Mouse (Mus musculus) intestine, embryonic 14.5 days (tissue): ENCODE results near the gene Mcpt8. TPM values are rescaled to one million over a fixed set of nuclear protein-coding genes. Genes with fewer than 3 reads are reported as not detected.
"Not testable (repeated sequence)": the region's sequence is repeated elsewhere in the genome, so short reads cannot be mapped to it uniquely, and the experiment has no call there.

Source experiments
- ATAC-seq: fragments of 200-750 bp; cut with Nextera tagmentation; replicated peaks from 2 replicates; pipeline ENCODE4 v1.8.0; 2017; ENCODE audit warnings: low read depth, moderate number of reproducible peaks, moderate TSS enrichment, moderate library complexity; ENCODE audit not compliant: low FRiP score, low TSS enrichment
- DNase-seq: peaks from one replicate; pipeline ENCODE4 v3.0.0-alpha.2; 2018; ENCODE audit warnings: low spot score
- H3K27ac ChIP-seq: fragments of 300-500 bp; sonication (generic); 2 replicates; pipeline ENCODE4 v1.5.1; 2014; ENCODE audit warnings: low read depth, mild to moderate bottlenecking, control low read depth
- H3K27me3 ChIP-seq: fragments of 300-500 bp; sonication (generic); replicated peaks from 2 replicates; pipeline ENCODE4 v1.6.1; 2014; ENCODE audit warnings: low read length, control low read depth; ENCODE audit not compliant: control insufficient read depth, insufficient read depth
- H3K36me3 ChIP-seq: fragments of 300-500 bp; sonication (generic); 2 replicates; pipeline ENCODE4 v1.6.1; 2014; ENCODE audit warnings: low read length, control low read depth; ENCODE audit not compliant: control insufficient read depth, insufficient read depth
- H3K4me1 ChIP-seq: fragments of 300-500 bp; sonication (generic); replicated peaks from 2 replicates; pipeline ENCODE4 v1.6.1; 2014; ENCODE audit warnings: low read length, control low read depth, mixed read lengths; ENCODE audit not compliant: control insufficient read depth, insufficient read depth
- H3K4me2 ChIP-seq: fragments of 300-500 bp; sonication (generic); 2 replicates; pipeline ENCODE4 v1.6.1; 2014; ENCODE audit warnings: low read length
- H3K4me3 ChIP-seq: fragments of 300-500 bp; sonication (generic); 2 replicates; pipeline ENCODE4 v1.5.1; 2014; ENCODE audit warnings: low read depth, low read length, control low read depth, mixed read lengths
- H3K9ac ChIP-seq: fragments of 300-500 bp; sonication (generic); 2 replicates; pipeline ENCODE4 v1.6.1; 2014; ENCODE audit warnings: mild to moderate bottlenecking, low read length
- H3K9me3 ChIP-seq: fragments of 300-500 bp; sonication (generic); 2 replicates; pipeline ENCODE4 v1.6.1; 2016; ENCODE audit warnings: low read length, control low read depth; ENCODE audit not compliant: control insufficient read depth
- WGBS: fragments of 180-500 bp; shearing (Covaris S2); extraction: QIAGEN DNeasy Blood & Tissue Kit; methylation state at CpG from one replicate; pipeline ENCODE4 v1.1.7; 2014; 5-methylcytosine and 5-hydroxymethylcytosine counted together
- polyA plus RNA-seq: library from polyadenylated mRNA; unstranded; fragments of >200 nt; fragmentation: Nextera tagmentation; extraction: Ambion mirVana; gene quantifications from 2 replicates; pipeline ENCODE4 v1.2.1, GENCODE M21; 2014

The Mcpt8 gene
- polyA plus RNA-seq, 1 experiment from 2014 or later: 1.8 TPM

GRCm38 (mm10) chr14:56105016-56105415 is 19.9 kb upstream of the Mcpt8 start:
- 84% methylated on average over 5 of the region's 5 CpGs for WGBS
- no peaks in the 10 kb centered on the region for H3K36me3 ChIP-seq
- no peaks in the 10 kb centered on the region for H3K27me3 ChIP-seq
- no peak for ATAC-seq
- no peak overlapping the region for H3K9ac ChIP-seq
- H3K9me3 ChIP-seq: no peaks in the 10 kb centered on the region
- H3K27ac ChIP-seq: no peak overlapping the region
- H3K4me1 ChIP-seq: no peaks in the 10 kb centered on the region
- DNase-seq: peak; percentile 13
- H3K4me2 ChIP-seq: no peak overlapping the region
- no peak overlapping the region for H3K4me3 ChIP-seq

GRCm38 (mm10) chr14:56103452-56103851 is 18.4 kb upstream of the Mcpt8 start:
- no peaks in the 10 kb centered on the region for H3K36me3 ChIP-seq
- no peaks in the 10 kb centered on the region for H3K9me3 ChIP-seq
- H3K4me2 ChIP-seq: no peak overlapping the region
- no peak for DNase-seq
- H3K4me1 ChIP-seq: no peaks in the 10 kb centered on the region
- 60% methylated on average over 3 of the region's 3 CpGs for WGBS
- no peaks in the 10 kb centered on the region for H3K27me3 ChIP-seq
- ATAC-seq: no peak
- no peak overlapping the region for H3K27ac ChIP-seq
- H3K4me3 ChIP-seq: no peak overlapping the region
- no peak overlapping the region for H3K9ac ChIP-seq

DNA sequence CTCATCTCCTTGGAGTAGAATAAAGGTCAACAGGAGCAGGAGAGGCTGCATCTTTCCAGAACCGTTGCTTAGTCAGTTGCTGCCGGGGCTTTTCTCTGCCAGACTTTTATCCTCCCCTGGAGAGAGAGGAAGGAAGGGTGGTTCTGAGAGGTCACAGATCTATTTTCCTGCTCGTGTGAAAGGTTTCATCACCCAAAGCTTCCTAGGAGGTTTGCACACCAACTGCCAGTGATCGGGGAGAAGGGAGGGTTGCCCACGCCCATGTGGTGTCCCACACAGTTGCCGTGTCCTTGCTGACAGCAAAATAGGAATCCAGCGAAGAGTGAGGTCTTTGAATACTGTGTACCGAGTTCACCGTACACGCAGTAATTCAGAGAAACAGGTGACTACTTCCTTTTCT is 17.3 kb upstream of the Mcpt8 start, which contains the start of gene Ctsg:
Ctsg (minus strand) TSS at position 189 of the 400 bp plus-strand sequence.
- Histone ChIP-seq H3K27me3 (no peaks in the 10 kb centered on the region), H3K4me2 (no peak within 1 kb of the TSS), H3K4me3 (no peak within 1 kb of the TSS), H3K9ac (no peak within 1 kb of the TSS), H3K9me3 (no peaks in the 10 kb centered on the region), H3K27ac (no peak within 1 kb of the TSS), H3K36me3 (no peaks in the 10 kb centered on the region), H3K4me1 (no peaks in the 10 kb centered on the region)
- ATAC-seq (no peak), DNase-seq (no peak)
- 75% methylated on average over 10 of the region's 10 CpGs for WGBS

DNA sequence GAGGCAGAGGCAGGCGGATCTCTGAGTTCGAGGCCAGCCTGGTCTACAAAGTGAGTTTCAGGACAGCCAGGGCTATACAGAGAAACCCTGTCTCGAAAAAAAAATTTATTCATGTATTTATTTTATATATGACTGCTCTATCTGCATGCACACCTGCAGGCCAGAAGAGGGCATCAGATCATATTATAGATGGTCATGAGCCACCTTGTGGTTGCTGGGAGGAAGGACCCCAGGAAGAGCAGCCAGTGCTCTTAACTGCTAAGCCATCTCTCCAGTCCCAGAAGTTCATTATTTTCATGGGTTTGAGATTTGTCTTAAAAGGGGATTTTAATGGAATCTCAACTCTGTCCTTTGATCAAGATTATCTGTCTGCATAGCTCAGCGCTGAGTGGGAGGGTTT is 13.9 kb upstream of the Mcpt8 start:
- H3K9ac ChIP-seq: no peak overlapping the region
- no peaks in the 10 kb centered on the region for H3K4me1 ChIP-seq
- H3K27ac ChIP-seq: no peak overlapping the region
- H3K4me3 ChIP-seq: no peak overlapping the region
- no peak overlapping the region for H3K4me2 ChIP-seq
- ATAC-seq (no peak), DNase-seq (no peak)
- no peaks in the 10 kb centered on the region for H3K27me3 ChIP-seq
- no peaks in the 10 kb centered on the region for H3K9me3 ChIP-seq
- 71% methylated on average over 4 of the region's 4 CpGs for WGBS
- no peaks in the 10 kb centered on the region for H3K36me3 ChIP-seq

GRCm38 (mm10) chr14:56097597-56097996 is 12.5 kb upstream of the Mcpt8 start:
- peak; percentile 72; the same call in 1 of the 2 replicates for ATAC-seq

DNA sequence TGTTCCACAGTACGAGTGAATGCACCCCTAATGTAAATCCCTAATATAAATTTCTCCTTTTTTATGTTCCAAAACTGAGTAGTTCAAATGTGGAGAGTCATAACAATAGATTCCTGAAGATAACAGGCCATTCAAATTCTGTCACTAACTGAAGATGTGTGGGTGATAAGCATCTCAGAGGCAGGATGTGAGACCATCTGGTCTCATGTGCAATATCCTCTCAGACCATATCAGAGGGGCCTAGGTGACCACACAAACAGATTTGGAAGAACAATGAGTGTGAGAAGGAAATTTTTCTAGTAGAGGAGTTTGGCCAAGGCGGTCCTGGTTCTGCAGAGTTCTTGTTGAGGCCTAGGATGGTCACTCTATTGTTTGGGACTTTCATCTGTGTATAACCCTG is 8.3 kb upstream of the Mcpt8 start:
- Histone ChIP-seq H3K9ac (no peak overlapping the region), H3K27me3 (no peaks in the 10 kb centered on the region), H3K4me3 (no peak overlapping the region), H3K9me3 (no peaks in the 10 kb centered on the region), H3K27ac (no peak overlapping the region), H3K4me1 (no peaks in the 10 kb centered on the region), H3K4me2 (no peak overlapping the region), H3K36me3 (no peaks in the 10 kb centered on the region)
- 78% methylated on average over 2 of the region's 2 CpGs for WGBS
- ATAC-seq (no peak), DNase-seq (peak; percentile 21)

More at GRCm38 (mm10) chr14:56097597-56097996, 12.5 kb upstream of the Mcpt8 start:
- Histone ChIP-seq H3K27me3 (no peaks in the 10 kb centered on the region), H3K4me3 (no peak overlapping the region), H3K4me1 (no peaks in the 10 kb centered on the region), H3K36me3 (no peaks in the 10 kb centered on the region), H3K27ac (no peak overlapping the region), H3K9ac (no peak overlapping the region), H3K4me2 (no peak overlapping the region), H3K9me3 (no peaks in the 10 kb centered on the region)
- no peak for DNase-seq
- 40% methylated on average over 1 of the region's 1 CpGs for WGBS

- Histone ChIP-seq H3K4me2 (no peak overlapping the region), H3K36me3 (no peaks in the 10 kb centered on the region), H3K27me3 (no peaks in the 10 kb centered on the region), H3K4me3 (no peak overlapping the region), H3K27ac (no peak overlapping the region), H3K9me3 (no peaks in the 10 kb centered on the region), H3K4me1 (no peaks in the 10 kb centered on the region), H3K9ac (no peak overlapping the region)
- DNase-seq (no peak), ATAC-seq (no peak)
- WGBS: 60% methylated on average over 3 of the region's 3 CpGs
Observed at GRCm38 (mm10) chr14:56086711-56087110, 1.6 kb upstream of the Mcpt8 start.

DNA sequence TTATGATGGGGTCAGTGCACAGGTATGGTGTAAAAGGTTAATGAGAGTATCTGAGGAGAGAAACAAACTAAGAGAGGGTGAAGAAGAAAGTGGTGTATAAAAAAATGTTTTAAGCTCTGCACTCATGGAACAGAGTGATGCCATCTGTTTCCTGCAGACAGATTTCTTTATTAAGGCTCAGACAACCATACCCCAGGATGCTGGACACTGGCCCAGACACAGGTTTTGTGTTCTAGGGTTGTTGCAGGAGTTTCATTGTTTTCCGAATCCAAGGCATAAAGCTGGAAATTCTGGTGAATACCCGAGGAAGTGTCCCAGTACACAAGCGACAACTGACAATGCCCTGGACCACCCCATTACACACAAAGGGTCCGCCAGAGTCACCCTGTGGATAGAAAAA is 3.1 kb downstream of the Mcpt8 start:
- no peak overlapping the region for H3K4me3 ChIP-seq
- no peaks in the 10 kb centered on the region for H3K4me1 ChIP-seq
- no peak overlapping the region for H3K4me2 ChIP-seq
- H3K9me3 ChIP-seq: no peaks in the 10 kb centered on the region
- ATAC-seq (no peak), DNase-seq (no peak)
- 90% methylated on average over 4 of the region's 4 CpGs for WGBS
- no peak overlapping the region for H3K9ac ChIP-seq
- H3K27ac ChIP-seq: no peak overlapping the region
- no peaks in the 10 kb centered on the region for H3K36me3 ChIP-seq
- H3K27me3 ChIP-seq: no peaks in the 10 kb centered on the region

GRCm38 (mm10) chr14:56062213-56062612 is 22.9 kb downstream of the Mcpt8 start, which contains the start of gene Mcpt4:
TSS of gene Mcpt4 (minus strand) at chr14:56062313.
- not testable (repeated sequence) for H3K36me3 ChIP-seq, H3K9me3 ChIP-seq, H3K9ac ChIP-seq, H3K4me1 ChIP-seq, H3K4me2 ChIP-seq, H3K27ac ChIP-seq, ATAC-seq, H3K4me3 ChIP-seq, DNase-seq, H3K27me3 ChIP-seq
- WGBS: 77% methylated on average over 3 of the region's 3 CpGs
